Mouse (Mus musculus): Measurements from ENCODE around the gene Runx2.

The Runx2 gene

GRCm38 (mm10) chr17:44662080-44662706 is 152.4 kb downstream of the Runx2 start:
- no peak for DNase-seq (ENCODE audit: low read depth, low spot score)

DNA sequence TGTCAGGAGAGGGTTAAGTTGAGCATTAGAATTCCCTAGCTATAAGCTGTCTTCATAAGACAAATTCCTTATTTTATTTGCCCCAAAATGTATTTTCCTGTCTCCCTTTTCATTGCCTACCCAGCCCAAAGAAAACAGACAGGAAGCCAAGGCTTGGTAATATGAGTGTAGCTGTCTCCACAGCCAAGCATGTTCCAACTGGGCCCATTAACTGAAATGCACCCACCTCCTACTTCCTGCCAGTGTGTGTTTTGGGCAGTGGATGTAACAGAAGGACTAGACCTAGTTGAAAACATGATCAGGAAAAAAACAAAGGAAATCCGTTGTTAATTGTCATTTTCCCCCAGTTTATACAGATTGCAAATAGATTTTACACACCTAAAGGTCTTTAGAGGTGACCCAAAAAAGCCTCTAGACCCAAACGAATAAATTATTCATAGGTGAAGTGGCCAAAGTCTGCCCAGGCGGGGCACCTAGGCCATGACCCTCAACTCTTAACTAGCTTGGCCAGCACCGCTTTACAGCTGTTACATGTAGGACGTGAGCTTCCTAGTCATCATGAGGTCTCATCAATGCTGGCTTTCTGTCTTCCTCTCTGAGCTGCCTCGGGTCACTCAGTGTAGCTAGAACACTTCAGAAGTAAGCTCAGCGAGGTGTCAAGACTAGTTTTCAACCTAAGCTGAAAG is 154.3 kb downstream of the Runx2 start:
- no peak for DNase-seq (ENCODE audit: low read depth, low spot score)

DNA sequence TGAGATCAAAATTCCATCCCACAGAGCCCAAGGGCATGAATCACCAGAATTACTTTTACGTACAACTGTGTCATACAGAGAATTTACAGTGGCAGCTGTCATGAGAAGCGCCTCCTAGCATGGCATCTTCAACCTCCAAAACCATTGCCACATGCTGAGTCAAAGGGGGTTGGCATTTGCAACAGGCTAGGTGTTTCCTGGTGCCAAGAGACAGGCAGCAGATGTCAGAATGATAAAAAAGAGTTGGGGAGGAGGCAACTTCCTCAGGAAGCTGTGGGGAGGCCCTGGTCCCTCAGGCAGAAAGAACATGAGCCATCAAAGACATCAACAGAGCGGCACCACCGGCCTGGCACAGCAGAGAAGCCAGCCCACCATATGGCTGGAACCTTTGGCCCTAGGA is 160.1 kb downstream of the Runx2 start:
- no peak for DNase-seq (ENCODE audit: low read depth, low spot score)

GRCm38 (mm10) chr17:44653081-44653480 is 161.5 kb downstream of the Runx2 start:
- no peak for DNase-seq (ENCODE audit: low read depth, low spot score)

DNA sequence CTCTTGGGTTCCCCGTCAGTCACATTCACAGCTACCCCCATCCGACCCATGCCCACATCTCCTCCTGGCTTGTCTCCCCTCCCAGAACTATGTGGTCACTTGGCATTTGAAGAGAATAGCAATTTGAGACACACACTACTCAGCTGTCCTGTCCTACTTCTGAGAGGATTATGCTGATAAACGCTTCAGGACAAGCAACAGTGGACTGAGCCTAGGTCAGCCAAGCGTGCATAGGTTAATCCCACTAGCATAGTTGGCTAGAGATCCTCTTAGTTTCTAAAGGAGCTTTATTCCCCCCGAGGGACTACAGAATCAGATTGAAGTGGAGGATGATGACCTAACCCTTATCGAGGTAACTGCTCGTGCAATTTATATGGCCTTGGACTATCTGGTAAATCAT is 162.5 kb downstream of the Runx2 start:
- DNase-seq (ENCODE audit: low read depth, low spot score), result peak; percentile 34

GRCm38 (mm10) chr17:44651613-44652012 is 163.0 kb downstream of the Runx2 start:
- DNase-seq (ENCODE audit: low read depth, low spot score), result no peak

DNA sequence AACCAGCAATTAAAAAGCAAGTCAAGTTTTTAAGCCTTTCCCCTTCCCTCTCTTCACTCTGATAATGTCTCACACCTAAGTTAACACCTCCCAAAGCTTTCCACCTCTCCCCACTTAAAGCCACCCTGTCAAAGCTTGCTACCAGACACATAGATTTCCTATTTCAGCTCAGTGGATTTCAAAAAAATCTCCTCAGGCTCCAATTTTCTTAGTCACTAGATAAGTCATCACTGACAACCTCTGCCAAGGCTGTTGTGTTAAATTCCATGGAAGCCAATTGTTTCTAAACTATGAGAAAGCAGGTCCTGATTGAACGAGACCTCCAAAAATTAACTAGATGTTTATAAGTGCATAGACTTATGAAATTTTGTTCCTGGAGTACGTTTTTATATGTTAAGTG is 164.2 kb downstream of the Runx2 start:
- DNase-seq (ENCODE audit: low read depth, low spot score), result no peak

GRCm38 (mm10) chr17:44649056-44649455 is 165.5 kb downstream of the Runx2 start:
- DNase-seq (ENCODE audit: low read depth, low spot score), result no peak

GRCm38 (mm10) chr17:44647916-44648315 is 166.7 kb downstream of the Runx2 start:
- no peak for DNase-seq (ENCODE audit: low read depth, low spot score)

- DNase-seq (ENCODE audit: low read depth, low spot score), result no peak
Observed at GRCm38 (mm10) chr17:44645146-44645545, 169.5 kb downstream of the Runx2 start.

GRCm38 (mm10) chr17:44643260-44643659 is 171.3 kb downstream of the Runx2 start:
- no peak for DNase-seq (ENCODE audit: low read depth, low spot score)

GRCm38 (mm10) chr17:44642126-44642525 is 172.5 kb downstream of the Runx2 start:
- no peak for DNase-seq (ENCODE audit: low read depth, low spot score)

DNA sequence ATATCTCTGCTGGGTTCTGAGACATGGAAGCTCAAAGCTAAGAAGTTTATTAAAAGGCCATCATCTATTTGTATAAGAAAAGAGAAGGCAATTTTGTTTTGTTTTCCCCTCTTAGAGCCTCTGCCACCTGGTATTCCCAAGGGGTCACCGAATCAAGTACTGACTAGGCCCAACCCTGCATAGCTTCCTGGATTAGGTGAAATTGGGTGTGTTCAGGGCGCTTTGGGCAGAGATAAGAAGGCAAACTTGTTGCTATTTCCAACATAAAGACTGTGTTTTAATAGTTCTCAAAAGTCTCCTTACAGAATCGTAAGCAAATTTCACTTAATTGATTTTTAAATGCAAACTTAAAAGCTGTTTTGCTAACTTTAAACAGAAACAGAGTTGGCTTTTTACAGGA is 173.7 kb downstream of the Runx2 start:
- no peak for DNase-seq (ENCODE audit: low read depth, low spot score)

DNA sequence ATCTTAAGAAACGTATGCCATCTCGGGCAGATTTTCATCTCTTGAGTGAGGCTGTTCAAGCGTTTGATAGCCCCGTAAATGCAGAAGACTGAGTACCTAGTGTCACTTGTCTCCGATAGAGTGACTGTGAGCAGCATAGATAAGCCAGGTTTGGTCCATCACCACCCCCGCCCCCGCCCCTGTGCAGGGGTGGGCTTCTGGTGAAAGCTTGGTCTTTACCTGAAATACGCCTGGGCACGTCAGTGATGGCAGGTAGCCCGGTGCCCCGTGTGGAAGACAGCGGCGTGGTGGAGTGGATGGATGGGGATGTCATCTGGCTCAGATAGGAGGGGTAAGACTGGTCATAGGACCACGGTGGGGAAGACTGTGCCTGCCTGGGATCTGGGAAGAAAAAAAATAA is 175.2 kb downstream of the Runx2 start:
- no peak for DNase-seq (ENCODE audit: low read depth, low spot score)

- no peak for DNase-seq (ENCODE audit: low read depth, low spot score)
Observed at GRCm38 (mm10) chr17:44637181-44637880, 177.3 kb downstream of the Runx2 start.

- DNase-seq (ENCODE audit: low read depth, low spot score), result no peak
Observed at GRCm38 (mm10) chr17:44634486-44634885, 180.1 kb downstream of the Runx2 start.

GRCm38 (mm10) chr17:44633607-44634415 is 180.8 kb downstream of the Runx2 start:
- no peak for DNase-seq (ENCODE audit: low read depth, low spot score)

- no peak for DNase-seq (ENCODE audit: low read depth, low spot score)
Observed at GRCm38 (mm10) chr17:44632941-44633340, 181.7 kb downstream of the Runx2 start.

DNA sequence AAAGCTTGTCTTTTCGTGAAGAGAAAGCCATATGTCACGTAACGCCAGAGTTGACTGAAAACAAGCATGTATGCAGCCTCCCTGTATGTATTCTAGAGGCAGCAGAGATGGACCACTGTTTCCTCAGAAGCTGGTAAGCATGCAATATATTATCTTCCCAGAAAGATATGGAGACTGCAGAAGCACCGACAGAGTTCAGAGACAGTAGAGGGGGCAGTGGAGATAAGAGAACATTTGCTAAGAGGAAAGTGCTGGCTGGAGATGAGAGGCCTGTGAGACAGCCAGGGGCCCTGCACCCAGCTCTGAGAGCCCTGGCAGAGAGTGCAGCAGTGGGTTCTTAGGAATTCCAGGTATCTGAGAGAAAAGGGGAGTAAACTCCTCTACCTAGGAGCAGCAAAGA is 182.3 kb downstream of the Runx2 start:
- DNase-seq (ENCODE audit: low read depth, low spot score), result no peak

- no peak for DNase-seq (ENCODE audit: low read depth, low spot score)
Observed at GRCm38 (mm10) chr17:44631577-44631976, 183.0 kb downstream of the Runx2 start.

DNA sequence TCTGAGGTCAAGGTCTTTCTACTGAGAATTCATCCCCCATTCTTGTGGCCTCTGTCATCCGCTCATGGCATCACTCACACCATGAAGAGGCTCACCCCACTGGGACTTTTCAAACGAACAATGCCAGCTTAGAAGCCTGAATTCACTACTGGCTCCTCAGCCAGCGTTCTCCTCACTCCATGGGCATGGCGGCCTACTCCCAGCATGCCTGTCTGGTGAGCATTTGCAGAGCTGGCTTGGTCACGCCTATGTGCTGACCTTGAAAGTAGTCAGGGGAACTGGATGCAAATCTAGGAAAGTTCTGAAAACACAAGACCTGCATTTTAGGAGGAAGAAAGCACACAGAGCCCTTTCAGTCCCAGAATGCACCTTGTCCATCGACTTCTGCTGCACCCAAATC is 187.3 kb downstream of the Runx2 start:
- DNase-seq (ENCODE audit: low read depth, low spot score), result no peak

DNA sequence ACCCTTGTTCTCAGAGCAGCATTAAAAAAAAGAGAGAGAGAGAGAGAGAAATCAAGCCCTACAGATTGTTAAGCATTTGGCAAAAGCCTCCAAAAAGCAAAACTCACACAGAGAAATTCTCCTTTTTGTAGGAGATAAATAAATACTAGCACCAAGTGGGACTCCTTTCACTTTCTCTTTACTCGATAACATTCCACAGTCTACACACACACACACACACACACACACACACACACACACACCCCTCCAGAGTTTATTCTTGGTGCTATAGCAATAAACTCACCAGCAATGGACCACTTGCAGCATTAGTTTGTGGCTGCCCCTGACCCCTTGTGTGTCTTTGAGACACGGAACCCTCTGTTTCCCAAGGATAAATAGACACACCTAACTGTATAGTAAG is 190.9 kb downstream of the Runx2 start:
- DNase-seq (ENCODE audit: low read depth, low spot score), result no peak
